Mouse (Mus musculus): ENCODE results near the gene Grwd1.
A peak's percentile ranks its signal among the peaks of the same experiment; 100 is the strongest.
"Not testable (repeated sequence)": the region's sequence is repeated elsewhere in the genome, so short reads cannot be mapped to it uniquely, and the experiment has no call there.

Grwd1 gene

DNA sequence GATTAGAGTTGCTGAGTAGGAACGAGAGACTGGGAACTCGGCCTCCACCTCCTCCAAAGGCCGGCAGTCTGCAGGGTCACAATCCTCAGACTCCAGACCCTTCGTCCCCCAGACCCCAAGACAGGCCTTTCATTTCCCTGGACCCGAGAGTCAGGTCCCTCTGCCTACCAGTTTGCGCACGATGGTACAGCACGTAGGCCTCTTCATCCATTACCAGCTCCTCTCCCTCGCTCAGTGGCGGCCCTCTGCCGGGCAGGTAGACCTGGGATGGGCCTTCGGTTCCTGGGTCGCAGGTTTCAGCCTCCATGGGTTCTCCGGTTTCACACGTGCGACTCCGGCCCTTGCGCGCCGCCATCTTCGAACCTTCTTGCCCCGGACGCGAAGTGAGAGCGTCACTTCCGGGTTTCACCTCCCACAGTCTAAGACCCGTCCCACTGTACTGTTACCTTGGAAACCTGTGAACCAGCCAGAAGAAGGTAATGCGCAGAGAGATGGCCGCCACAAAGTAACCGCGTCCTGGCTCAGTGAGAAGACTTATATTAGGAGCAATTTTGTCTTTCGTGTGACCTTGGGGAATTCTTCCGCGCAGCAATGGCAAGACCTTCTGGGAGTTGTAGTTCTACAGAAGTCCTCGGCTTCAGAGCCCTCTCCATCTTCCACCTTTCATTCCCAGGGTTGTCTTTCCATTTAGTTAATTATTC is at the start of gene Grwd1:
TSS of gene Grwd1 (minus strand) at position 518 of the 701 bp plus-strand sequence.
- DNase-seq (ENCODE audit: low spot score) = peak; percentile 63

DNA sequence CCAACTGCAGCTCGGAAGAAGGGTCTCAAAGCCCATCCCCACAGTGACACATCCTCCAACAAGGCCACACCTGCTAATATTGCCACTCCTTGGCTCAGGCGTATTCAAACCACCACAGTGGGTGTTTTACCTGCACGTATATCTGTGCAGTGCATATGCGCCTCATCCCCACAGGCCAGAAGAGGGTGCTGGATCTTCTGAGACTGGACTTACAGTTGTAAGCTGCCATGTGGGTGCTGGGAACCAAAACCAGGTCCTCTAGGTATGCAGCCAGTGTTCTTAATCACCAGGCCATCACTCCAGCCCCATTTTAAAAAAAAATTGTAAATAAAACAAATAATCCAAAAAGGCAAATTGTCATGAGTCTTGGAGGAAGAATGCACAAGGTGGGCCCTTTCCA is 49.8 kb upstream of the Grwd1 start:
- no peak for DNase-seq (ENCODE audit: low spot score)

DNA sequence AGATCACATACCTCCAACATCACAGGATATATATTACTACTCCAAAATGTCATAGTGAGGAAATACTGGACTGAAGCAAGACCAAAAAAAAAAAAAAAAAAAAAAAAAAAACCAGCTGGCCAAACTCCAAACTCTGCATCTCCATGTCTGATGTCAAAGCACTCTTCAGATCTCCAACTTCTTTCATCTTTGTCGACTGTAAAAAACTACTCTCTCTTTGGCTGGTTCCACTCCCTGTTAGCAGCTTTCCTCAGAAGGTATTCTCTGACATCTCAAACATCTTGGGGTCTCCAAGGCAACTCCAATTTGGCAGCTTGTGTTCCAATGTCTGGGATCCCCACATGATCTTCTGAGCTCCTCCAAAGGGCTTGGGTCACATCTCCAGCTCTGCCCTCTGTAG is 47.5 kb upstream of the Grwd1 start, which contains the start of gene Grin2d:
TSS of gene Grin2d (minus strand) at position 101 of the 400 bp plus-strand sequence.
- not testable (repeated sequence) for DNase-seq (ENCODE audit: low spot score)

DNA sequence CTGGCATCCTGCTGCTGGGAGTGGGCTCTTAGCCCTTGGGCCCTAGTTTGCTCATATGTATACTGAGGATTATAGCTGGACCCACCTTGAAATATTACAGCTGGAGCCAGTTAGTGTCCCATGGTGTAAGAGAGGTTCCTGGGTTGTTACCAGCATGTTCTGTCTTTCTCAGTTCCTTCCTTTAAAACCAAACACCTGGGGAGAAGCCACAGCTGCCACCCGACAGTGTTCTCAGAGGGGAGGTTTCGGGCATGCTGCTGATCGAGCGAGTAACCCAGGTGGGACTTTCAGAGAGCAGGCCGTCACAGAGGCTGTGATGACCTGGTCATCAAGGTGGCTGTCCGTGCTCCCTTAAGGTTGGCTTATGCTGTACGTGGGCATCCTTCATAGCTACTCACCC is 46.2 kb upstream of the Grwd1 start:
- DNase-seq (ENCODE audit: low spot score) = no peak

DNA sequence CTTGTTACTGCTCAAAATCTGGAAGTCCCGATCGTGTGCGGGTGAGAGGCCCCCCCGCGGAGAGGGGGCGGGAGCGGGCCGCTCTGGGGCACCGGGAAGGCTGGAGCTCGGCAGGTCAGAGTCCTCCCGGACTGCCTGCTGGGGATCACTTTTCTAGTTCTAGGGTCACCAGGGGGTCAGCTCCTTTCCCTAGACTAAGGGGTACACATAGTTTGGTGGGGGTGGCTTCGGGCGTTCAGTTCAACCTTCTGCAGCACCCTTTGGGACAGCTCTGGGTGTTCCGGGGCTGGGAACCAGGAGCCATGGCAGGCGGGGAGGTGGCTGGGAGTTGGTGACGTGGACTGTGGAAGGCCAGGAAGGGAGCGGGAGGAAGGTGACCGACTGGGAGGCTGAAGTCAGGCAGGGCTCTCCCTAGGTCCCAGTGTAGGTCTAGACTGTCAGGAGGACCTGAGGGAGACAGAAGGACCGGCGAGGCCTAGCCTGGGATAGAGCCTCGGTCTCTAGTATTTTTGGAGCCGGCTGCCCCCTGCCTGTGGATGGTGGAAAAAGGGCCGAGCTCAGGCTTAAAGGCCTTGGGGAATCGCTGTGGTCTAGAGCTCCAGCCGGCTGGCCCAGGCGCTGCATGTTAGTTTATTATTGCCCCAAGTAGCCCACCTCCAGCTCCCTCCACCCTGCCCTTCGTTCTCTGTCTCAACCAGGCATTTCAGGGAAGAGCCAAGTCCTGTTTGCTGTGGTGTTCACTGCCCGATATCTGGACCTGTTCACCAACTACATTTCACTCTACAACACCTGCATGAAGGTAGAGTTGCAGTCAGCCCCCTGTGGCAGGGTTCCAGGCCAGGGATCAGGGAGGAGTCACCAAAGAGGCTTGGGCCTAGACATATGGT is 42.6 kb upstream of the Grwd1 start:
- peak; percentile 49 for DNase-seq (ENCODE audit: low spot score)

DNA sequence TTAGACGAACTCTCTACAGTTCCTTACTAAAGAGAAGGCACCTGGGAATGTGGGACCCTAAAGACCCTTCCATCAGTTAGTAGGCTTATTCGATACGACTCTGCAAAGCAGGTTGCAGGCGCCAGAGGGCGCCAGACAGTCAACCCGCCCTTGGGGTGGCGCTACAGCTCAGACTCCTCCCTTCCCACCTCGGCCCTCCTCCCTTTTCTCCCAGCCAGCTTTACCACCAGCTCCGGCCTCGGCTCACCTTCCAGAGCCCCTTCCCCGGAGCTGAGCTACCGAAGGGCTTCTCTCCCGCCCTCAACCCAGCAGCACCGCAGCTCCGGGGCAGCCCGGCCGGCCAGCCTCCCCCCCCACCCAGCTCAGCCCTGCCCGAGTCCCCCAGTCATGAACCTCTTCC is 41.9 kb upstream of the Grwd1 start, which contains the start of gene Kdelr1:
TSS of gene Kdelr1 (plus strand) at position 149 of the 400 bp plus-strand sequence.
- DNase-seq (ENCODE audit: low spot score) = peak; percentile 83

DNA sequence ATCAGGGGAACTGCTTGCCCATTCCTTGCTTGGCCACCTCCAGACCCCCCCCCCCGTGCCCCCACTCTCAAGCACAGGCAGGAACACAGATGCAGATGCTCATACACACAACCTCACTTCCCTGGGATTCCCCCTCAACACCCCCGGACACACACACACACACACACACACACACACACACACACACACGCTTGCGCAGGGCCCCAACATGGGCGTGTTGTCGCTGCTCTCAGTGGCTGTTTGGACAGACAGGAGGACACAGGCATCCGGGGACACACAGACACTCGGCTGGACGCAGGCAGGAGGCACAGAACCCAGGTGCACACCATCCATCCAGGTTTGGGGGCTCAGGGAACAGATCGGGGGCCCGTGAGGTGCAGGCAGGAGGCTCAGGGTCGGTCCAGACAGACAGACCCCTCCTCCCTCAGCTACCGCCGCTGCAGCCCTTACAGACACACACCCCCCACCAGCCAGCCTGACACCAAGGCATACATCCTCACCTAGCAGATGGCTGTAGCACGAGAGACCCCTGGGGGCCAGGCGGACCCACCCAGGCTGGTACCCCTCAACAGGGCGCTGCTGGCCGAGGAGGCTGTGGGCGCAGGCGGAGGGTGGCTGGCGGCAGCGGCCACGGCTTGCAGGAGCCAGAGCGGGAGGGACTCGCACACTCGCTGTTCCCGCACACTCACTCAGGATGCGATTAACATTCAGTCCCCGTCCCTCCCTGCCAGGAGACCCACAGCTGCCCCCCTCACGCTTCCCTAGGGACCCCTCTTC is 39.7 kb upstream of the Grwd1 start:
- no peak for DNase-seq (ENCODE audit: low spot score)

DNA sequence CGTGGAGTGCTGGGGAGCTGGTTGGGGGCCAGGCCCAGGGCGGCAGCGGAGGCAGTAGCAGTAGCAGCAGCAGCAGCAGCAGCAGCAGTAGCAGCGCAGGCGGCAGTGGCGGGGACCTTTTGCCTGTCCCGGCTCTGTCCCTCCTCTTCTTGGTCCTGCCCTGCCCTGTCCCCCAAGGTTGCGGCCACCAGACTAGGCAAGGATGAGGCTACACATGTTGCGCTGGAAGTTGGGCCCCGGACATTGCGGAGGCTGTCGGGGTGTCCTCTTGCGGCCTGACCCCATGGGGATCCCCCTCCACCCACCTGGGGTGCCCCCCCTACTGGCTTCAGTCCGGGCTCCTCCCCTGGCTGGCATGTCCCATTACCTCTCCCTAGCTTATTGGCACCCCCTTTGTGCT is 39.0 kb upstream of the Grwd1 start:
- DNase-seq (ENCODE audit: low spot score) = no peak

DNA sequence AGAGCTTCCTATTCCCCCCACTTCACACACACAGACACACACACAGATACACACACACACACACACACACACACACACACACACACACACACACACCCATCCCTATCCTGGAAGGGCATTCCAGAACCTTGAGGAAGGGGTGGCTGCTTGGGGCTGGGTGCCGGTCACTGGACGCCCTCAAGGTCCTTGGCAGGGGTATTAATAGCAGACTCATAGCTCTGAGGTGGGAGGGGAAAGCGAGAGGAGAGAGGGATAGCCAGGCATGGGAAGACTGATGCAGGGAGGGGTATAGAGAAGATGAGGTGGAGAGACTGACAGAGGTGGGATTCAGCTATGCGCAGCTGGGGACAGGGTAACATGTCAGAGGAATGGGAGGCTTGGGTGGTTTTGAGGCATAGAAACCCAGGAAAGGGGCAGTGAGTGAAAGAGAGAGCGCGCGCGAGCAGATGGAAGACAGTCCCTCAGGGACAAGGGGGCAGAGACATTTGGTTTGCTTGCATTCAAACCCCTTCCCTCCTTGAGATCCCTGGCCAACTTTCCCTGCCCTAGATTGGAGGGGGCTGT is 38.4 kb upstream of the Grwd1 start:
- DNase-seq (ENCODE audit: low spot score) = no peak

DNA sequence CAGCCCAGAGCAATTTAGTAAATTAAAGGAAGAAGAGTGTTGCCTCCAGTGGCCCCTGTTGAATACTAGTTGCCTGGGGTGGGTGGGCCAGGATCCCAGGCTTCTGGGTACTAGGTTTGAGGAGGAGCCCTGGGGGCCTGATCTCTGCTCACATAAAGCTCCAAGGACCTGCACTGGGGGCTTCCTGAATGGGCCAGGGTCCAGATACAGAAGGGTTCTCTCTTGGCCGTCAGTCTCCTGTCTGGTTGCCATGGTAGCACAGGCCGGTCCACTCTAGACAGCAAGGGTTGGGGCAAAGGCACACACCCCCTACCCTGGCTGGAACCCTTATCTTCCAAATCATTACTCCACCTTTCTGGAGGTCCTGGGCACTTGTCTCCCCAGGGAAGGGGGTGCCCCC is 37.1 kb upstream of the Grwd1 start:
- no peak for DNase-seq (ENCODE audit: low spot score)

DNA sequence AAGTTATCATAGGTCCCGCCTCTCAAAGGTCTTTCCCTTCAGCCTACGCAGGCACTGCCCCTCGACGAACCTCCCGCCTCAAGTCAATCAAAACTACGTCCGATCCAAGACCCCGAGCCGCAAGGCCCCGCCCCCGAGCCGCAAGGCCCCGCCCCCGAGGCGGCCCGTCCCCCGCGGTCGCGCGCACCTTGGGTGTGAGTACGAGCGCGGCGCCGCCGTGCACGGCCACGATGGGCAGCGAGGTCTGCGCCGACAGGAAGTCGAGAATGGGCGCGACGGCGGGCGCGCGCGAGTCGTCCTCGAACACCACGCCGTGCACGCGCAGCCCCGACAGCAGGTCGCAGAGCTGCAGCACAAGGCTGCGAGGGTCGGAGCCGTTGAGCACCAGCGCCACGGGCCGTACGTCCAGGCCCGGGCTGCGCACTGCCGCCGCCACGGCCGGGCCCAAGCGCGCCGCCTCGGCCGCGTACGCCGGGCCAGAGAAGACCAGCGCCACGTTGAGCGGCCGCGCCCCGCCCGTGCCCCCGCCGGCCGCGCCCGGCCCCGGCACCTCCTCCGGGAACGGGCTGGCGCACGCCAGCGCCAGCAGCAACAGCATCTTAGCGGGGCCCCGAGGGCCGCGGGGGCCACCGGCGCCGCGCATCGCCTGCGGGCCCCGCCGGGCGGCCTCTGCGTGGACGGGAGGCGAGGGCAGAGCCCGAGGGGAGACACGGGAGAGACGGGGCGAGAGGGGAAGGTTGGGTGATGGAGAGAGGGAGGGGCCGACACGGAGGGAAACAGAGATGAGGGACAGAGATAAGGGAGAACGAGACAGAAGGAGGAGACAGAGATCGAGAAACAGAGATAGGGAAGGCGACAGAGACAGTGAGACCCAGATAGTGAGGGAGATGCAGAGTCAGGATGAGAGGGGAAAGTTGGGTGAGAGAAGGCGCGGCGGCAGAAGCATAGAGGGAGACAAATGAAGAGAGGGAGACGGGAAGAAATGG is 35.5 kb upstream of the Grwd1 start:
- DNase-seq (ENCODE audit: low spot score) = peak; percentile 87

DNA sequence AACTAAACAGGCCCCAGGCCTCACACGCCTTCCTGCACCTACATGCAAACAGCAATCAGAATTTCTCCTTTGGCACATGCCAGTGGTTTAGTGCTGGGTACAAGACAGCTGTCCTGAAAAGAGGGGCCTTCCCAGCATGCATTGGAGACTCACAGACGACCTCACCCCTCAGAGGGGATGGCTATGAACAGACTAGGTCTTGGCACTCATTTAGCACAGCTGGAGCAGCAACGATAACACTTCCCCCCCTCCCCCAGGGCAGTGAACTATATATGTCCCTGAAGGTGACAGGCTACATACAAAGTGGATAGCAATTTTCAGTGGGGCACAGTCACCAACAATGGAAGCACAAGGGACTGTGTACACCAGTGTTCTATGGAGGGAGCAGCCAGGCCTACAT is 33.7 kb upstream of the Grwd1 start:
- DNase-seq (ENCODE audit: low spot score) = no peak

DNA sequence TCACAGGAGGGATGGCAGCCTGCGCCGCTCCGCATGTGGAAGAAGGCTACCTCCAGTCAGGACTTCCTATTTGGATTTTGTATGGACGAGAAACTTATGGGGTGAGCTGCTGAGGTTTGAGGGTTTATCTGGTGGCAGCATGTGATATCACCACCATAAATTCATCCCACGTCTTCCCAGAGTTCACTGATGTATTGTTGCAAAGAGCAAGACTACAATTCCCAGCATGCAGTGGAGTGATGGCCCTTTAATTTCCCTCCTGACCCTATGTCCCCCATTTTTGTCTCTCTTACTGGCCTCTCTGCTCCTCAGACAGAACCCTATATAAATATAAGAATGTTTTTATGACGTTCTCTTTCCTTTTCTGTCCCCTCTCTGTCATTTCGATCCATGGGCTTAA is 32.1 kb upstream of the Grwd1 start:
- DNase-seq (ENCODE audit: low spot score) = no peak

DNA sequence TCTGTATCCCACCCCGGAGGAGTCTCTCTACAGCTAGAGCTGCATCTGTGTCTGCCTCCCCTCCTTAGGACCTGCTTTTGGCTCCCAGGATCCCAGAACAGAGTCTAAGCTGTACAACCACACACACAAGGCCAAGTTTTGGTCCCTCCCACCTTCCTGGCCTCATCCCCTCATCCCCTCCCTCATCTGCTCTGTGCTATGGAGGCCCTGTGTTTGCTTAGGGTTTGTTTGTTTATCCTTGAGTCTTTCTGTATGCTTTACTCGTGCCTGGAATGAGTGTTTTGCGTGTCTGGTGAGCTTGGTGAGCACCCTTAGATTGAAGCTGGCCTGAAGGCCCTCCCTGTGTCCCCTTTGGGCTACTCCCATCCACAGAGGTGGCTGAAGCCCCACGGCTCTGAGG is 28.3 kb upstream of the Grwd1 start:
- no peak for DNase-seq (ENCODE audit: low spot score)

DNA sequence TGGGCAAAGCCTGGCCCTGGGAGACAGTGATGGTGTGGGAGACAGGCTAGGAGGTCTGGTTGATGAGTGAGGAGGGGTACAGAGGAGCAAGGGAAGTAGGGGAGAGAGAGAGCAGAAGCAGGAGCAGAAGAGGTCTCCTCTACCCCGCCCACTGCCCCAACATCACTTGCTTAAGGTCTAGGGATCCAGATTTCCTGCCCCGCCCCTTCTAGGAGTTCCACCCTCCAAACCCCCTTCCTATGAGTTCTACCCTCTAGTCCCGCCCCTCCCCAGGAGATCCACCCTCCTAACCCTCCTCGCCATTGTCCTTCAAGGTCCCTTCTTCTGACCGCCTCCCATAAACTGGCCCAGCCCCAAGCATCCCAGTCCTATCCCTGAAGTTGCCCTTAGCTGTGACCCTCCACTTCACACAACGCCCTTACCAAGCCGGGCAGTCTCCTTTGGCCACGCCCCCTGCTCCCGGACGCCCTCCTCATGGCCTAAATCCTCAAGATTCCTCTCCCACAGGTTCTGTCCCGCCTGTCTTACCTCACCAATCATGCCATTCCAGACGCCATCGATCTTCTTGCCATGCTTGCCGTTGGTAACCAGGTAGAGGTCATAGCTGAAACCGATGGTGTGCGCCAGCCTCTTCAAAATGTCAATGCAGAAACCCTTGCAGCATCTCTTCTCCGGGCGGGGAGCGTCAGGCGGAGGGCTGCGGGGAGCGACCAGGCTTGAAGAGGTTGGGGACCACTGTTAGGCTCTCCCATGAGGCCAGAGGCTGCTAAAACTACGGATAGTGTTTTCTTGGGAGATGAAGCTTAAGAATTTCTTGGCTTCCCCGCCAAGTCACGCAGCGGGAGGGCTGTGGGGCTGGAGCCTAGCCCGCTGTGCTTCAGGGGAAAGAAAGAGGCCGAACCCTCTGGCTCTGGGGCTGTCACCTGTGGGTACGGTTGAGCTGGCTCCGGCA is 26.5 kb upstream of the Grwd1 start:
- no peak for DNase-seq (ENCODE audit: low spot score)

DNA sequence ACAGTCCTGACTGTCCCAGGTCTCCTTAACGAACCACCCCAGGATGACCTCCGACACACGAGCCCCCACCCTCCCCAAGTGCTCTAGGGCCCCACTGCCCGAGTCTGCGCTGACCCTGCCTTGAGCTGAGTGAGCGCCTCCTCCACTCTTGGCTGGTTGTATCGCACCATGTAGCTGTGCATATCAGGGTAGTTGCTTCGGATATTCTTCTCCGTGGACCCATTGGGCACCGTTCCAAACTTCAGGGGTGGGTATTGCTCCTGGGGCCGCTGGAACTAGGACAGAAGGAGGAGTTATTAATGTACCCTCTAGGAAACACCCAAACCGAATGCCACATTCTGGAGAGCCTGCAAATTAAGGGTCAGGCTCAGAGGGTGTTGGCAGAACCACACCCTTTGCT is 22.3 kb upstream of the Grwd1 start:
- no peak for DNase-seq (ENCODE audit: low spot score)

DNA sequence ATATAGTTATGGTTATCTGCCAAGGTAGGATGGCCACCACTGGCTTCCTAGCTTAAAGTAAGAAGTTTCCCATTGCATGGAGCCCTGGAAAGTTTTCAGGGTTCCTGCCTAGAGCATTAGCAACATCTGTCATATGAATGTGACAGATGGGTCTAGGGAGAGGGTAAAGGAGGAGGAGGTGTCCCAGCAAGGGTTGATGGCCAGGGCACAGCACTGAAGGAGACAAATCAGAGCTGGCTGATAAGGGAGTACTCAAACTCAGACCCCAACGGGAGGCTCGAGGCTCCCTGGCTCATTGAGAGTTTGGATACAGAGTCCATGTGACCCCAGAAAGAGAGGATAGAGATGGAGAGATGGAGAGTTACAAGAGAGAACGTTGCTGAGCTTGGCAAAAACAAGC is 19.9 kb upstream of the Grwd1 start:
- DNase-seq (ENCODE audit: low spot score) = no peak

DNA sequence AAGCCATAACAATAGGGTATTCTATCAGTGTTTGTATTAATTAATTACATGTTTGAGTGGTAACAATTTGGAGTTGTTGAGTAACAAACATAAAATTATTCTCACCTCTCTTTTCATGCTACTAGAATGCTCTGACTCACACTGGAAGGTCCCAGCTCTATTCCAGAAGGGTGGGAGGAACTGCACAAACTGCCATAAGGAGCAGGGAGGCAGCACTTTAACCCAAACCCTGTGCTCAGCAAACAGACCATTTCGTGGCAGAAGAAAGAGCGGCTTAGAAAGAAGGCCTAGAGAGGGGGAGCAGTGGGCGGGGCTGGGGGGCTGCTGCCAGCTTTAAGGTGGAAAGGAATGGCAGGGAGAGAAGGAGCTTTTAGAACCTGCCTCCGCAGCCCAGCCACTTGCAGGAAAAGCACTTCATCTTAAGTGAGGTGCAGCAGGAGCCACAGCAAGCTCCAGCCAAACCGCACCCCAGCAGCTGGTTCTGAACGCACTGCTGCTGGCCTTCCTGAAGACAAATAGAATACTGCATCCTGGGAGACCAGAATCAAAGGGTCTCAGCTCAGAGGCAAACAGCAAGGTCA is 17.8 kb upstream of the Grwd1 start:
- DNase-seq (ENCODE audit: low spot score) = no peak
